Mouse (Mus musculus): ENCODE results near the gene Anxa9.

The Anxa9 gene

DNA sequence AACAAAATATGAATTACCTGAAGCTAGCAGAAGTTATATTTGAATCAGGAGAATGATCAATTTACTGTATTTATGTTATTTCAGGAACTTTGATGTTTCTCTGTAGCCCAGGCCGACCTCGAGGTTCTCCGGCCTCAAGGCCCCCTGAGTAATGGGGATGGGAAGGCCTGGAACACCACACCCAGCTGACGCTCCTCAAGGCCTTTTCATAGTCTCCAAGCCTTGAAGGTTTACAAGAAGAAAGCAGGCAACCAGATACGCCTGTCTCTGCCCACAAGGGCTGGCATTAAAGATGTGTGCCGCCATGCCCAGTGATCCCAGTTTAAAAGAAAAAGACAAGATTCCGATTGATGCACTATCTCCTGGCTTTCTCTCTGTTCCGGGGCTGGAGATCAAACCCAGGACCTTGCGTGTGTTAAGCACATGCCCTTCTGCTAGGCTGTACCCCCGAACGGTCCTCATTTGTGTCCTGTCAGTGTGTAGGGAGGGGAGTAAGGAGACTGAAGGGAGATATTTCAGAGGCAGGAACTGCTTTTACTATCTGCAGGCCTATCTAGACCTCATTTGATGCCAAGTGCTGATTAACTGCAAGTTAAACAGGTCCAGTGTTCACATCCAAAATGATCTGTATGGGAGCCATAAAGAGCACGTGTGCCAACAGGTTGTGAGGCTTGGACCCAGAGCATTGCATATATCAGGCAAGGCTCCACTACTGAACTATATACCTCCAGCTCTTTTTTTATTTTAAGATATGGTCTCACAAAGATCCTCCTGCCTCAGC lies 22.3 kb downstream of the Anxa9 start:
- in situ Hi-C loops (cut with MboI, MseI): no loop called here

DNA sequence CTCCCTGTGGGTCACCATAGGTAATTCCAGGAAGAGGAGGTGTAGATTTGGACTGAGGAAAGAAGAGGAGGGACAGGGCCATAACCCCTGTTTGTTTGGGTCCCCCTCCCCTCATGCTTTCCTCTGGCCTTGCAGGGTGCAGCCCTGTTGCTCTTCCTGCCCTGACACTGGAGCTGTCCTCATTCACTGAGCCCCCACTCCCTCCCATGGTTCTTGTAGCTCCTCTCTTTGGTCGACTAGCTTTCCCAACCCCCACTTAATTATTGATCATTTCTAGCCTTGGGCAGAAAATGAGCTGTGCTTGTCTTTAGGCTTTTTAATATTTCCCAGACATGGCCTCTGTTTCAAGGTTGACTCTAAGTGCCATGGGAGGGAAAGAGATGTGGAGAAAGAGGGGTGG lies 22.9 kb downstream of the Anxa9 start:
- in situ Hi-C loops (cut with MboI, MseI): no loop called here

DNA sequence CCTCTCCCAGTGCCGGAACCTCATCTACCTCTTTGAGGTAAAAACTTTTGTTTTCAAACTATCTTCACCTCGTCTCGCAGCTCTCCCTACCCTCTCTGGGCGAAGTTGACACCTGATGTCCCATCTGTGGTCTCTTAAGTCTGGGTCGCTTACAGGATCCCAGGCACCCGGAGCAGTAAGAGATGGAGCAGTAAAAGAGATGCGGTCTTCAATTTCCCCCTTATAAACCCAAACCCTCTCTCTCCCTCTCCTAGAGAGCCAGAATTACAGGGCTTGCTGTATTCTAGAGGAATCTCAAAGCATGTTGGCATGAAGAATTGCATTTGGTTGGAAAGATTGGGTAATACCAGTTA lies 23.4 kb downstream of the Anxa9 start:
- in situ Hi-C loops (cut with MboI, MseI): no loop called here

DNA sequence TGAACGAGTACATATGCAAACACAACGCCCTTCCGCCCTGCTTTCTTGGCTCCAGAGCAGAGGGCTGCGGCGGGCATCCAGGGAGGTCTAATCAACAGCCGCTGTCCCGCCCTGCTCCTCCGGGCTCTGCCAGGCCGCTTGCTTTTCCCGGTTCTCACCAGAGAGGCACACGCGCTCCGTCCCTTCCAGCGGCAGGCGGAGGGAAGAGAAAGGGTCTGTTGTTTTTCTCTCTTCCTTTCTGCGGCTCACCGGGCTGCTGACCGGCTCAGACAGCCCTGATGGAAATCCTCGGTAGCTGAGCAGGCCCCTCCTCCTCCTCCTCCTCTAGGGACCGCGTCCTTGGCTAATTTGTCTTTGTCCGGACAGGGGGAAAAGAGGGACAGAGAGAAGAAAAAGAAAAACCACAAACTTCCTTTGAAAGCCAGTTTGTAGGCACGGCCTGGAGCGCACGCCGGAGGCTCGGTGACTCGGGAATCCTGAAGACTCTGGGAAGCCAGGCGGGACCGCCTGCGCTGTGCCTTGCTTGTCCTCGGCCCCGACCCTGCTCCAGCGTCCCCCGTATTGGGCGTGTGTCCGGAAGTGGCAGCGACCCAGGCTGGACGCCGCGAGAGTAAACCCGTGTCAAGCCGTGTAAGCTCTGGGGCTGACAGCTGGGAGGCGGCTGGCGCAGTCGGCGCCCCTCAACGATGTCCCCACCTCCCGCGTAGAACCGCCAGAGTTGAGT lies 23.9 kb downstream of the Anxa9 start:
- in situ Hi-C loops (cut with MboI, MseI): no loop called here

DNA sequence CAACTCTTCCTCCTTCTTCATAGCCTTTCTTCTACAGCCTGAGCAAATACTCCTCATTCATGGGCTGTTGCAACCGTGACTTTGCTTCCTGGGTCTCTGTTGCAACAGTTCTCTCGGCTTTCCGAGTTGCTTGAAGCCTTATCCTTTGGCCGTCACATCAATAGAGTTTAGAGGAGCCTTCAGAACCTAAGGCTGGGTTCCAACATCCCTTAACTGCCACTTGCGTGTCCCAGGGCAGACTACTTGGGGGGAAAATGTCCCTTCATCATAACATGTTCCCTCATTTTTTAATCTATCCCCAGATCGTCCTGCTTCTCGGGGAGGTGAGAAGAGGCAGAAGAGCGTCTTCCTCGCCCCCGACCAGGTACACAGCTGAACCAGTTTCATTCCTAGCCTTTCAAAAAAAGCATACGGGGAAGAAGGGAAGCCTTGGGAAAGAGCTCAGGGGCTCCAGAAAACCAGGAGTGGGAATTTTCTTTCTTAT lies 24.6 kb downstream of the Anxa9 start:
- in situ Hi-C loops (cut with MboI, MseI): no loop called here

DNA sequence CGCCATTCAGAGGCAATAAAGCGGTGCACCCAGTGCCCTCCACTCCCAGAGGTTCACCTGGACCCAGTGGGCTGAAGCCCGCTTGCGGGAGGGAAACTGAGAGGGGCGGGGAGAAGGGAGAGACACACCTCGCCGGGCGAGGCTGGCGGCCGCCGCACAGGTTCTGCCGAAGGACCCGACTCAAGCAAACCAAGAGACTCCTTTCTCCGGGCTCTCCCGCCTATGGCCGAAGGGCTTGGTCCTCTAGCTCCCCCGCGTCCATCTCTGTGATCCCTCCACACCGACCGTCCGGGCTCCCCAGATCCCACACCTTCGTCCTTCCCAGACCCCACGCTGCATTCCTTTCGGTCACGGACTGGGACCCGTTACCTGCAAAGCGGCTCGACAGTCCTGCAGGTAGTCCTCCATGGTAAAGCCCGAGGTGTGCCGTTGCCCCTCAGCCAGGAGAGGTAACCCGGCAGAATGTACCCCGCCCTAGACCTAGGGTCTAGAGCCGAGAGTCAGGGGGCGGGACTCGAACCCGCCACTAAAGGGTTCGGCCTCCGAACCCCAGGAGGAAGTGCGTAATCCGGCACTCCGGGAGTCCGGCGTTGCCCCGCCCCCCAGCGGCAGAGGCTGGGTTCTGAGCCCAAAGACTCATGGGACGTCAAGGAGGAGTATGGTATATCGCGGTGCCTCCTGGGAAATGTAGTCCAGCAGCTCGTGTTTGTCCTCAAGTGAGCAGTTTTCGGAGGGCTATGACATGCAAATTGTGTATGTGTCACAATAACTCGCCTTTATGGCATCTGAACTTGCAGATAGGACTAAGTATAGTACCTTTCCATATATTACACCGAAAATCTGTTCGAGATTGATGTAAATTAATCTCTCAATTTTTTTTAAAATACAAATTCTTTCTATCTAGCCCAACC lies 25.5 kb downstream of the Anxa9 start, which contains the start of the genes Mindy1 and Prune1:
TSS of gene Mindy1 (plus strand) at position 130 of the 911 bp plus-strand sequence.
TSS of gene Prune1 (minus strand) at position 861 of the 911 bp plus-strand sequence.
- in situ Hi-C loops (cut with MboI, MseI): no loop called here

DNA sequence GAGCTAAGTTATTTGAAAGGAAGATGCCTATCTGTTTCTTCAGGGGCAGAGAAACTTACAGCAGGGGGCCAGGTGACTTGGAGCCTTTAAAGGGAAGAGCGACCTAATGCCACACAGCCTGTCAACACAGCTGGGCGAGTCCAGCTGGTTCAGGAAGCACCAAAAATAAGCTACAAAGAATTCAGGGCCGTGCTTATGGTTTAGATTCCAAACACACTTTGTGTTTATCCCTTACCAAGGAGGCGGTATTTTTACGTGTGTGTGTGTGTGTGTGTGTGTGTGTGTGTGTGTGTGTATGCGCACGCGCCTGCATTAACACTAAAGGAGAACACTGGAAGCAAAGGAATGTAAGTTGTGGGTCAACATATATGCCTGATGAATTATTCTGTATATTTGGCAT lies 26.2 kb downstream of the Anxa9 start:
- in situ Hi-C loops (cut with MboI, MseI): no loop called here

DNA sequence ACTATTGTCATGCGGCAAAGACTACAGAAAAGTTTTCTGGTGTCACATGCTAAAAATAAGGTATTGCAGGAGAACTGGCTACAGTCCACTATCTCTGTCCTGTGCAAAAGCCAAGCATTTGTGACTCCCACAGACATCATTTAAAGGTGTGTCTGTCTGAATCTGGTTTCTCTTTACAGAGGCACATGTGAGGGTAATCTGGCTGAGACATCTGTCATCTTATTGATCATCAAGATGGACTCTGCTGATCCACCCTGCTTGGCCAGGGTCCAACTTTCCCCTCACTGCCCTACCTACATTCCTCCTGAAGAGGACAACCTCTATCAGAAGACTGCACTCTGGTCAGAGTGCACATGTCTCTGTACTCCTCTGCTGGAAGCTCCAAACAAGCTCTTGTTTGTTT lies 29.8 kb downstream of the Anxa9 start:
- in situ Hi-C loops (cut with MboI, MseI): no loop called here

DNA sequence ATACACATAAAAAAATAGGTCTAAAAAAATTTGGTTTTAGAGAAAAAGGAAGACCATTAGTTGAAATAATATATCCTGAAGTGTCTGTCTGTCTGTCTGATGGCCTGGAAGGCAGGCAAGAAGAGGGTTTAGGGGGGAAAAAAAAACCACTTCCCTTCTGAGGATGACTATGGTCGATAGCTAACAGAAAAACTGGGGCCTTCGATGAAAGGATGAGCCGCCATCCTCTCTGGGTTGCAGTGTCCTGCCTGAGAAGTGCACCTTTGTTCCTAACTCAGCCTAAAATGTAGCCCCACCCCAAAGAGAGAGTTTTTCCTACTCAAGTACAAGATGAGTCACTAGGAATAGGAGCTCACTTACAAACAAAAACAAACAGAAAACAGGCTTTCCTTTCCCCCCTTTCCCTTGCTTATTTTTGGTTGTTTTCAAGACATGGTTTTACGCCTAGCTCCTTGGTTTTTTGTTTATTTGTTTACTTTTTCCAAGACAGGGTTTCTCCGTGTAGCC lies 30.5 kb downstream of the Anxa9 start:
- in situ Hi-C loops (cut with MboI, MseI): no loop called here

DNA sequence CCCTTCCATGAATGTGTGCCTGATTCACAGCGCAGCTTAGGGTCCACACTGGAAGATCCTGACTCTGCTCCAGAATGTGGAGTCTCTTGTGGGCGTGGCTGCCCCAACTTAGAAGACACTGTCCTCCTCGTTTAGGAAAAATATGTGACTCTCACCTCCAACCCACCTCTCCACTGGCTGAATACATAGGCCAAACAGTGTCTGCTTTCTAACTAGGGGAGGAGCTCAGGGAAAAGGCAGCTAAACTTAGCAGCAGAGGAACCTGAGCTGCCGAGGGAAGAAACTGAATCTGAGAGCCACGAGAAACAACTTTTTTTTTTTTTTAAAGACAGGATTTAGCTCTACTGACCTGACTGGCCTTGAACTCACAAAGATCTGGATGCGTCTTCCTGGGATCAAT lies 31.8 kb downstream of the Anxa9 start:
- in situ Hi-C loops (cut with MboI, MseI): no loop called here

DNA sequence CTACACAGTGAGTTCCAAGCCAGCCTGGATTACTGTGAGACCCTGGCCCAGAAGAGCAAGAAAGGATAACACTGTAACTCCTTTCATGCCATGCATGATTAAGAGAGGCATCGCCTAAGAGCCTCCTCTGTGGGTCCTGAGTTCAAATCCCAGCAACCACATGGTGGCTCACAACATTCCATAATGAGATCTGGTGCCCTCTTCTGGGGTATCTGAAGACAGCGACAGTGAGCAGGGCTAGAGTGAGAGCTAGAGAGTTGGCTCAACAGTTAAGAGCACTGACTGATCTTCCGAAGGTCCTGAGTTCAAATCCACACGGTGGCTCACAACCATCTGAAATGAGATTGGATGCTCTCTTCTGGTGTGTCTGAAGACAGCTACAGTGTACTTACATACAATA lies 32.5 kb downstream of the Anxa9 start:
- in situ Hi-C loops (cut with MboI, MseI): loop anchor here (25.0 kb wide), 1 partner anchor 1337 kb away; the partner anchor contains the start of gene Gm9117

DNA sequence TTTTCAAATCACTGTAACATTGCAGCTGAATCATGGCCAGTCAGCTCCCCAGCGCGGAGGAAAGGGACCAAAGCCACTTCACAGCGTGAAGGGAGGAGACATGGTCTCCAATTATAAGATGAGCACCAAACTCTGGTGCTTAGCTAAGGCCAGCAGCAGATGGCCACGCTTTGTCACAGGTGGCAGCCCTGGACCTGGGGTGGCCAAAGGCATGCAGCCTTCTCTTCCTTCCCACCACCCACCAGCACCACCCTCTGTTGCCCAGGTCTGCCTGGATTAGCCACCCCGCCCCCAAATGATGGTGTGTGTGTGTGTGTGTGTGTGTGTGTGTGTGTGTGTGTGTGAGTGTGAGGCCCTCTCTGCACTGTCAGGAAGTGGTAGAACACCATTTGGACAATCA lies 33.5 kb downstream of the Anxa9 start:
- in situ Hi-C loops (cut with MboI, MseI): loop anchor here (25.0 kb wide), 1 partner anchor 1336 kb away; the partner anchor contains the start of gene Gm9117

DNA sequence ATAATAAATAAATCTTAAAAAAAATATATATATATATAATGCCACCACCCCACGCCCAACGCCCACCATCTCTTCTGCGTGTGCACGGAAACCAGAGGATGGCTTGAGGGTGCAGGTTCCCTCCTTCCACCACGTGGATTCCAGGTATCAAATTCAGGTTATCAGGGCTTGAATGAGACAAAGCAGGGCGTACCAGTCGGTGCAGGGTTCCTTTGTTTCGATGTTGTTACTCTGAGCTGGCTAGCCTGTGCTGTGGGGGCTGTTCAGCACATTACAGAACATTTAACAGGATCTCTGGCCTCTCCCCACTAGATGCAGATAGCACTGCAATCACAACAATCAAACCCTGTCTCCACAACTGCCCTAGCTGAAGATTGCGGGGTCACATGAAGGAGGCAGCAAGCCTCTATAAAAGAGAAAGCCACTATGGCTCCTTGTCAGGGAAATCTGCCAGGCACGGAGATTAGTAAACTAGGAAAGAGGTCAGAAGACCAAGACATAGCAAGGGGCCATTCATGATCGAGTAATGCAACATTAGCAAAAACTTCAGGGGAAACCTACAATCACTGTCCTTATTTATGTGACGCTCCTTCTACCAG lies 36.1 kb downstream of the Anxa9 start:
- in situ Hi-C loops (cut with MboI, MseI): loop anchor here (25.0 kb wide), 1 partner anchor 1334 kb away; the partner anchor contains the start of gene Gm9117

DNA sequence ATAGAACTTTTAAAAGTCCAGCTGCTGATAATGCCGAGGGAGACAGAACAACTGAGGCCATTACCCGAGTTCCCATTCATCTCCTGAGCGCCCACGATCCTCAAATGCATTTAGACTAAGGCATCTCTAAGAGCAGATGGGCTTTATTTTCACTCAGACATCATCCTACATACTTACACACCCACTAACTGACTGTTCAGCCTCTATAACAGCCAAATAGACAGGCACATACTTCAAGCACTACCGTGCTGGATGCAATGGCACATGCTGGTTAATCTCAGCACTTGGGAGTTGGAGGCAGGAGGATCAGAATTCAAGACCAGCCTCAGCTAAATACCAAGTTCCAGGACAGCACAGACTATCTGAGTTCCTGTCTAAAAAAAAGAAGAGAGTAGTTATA lies 37.2 kb downstream of the Anxa9 start:
- in situ Hi-C loops (cut with MboI, MseI): loop anchor here (10.0 to 25.0 kb wide), 2 partner anchors 755 to 1332 kb away; partner anchors contain the start of gene Gm9117

DNA sequence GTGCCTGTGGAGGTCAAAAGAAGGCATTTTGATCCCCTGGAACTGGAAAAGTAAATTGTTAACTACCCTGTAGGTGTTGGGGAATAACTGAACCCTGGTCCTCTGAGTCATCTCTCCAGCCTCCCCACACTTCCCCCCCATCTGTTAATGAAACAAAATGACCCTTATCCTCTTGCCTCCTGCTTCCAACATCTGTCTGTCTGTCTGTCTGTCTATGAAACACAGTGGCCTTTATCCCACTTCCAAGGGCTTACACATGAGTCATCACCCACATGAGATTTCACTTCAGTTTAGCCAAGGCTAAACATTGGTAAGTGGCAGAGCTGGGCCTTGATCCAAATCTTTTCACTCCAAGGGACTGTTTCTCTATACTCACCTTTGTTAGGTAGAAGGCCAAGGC lies 39.1 kb downstream of the Anxa9 start:
- in situ Hi-C loops (cut with MboI, MseI): loop anchor here (10.0 to 25.0 kb wide), 2 partner anchors 753 to 1331 kb away; partner anchors contain the start of gene Gm9117

DNA sequence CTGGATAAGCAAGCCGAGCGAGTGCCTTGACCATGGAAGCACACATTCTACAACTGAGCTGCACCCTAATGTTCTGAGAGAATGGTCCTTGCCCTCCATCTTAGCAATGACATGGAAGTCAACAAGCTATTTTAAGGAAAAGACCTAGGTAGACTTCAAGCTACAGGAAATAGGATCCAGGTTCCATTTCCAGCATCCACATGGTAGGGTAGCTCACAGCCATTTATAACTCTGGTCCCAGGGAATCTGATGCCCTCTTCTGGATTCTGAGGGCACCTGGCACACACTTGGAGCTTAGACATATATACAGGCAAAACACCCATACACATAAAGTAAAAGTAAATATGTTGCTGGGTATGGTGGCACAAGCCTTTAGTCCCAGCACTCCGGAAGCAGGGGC lies 40.9 kb downstream of the Anxa9 start:
- in situ Hi-C loops (cut with MboI, MseI): loop anchor here (10.0 to 25.0 kb wide), 2 partner anchors 751 to 1329 kb away; partner anchors contain the start of gene Gm9117

DNA sequence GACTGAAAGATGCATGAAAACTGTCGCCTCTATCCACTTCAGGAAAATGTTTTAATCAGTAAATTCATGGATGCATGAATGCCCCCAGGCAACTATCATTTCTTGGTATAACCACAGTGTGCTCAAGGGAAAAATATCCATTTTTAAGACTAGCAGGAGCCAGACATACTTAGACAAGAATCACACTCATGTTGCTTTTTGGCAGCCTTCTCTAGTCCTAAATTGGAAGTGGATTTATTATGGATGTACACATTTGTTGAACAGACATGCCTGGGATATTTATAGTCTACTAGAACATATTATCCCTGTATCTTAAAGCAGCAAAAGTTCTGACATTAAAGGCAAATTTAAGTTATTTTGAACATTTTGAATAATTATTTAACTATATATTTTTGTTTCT lies 42.3 kb downstream of the Anxa9 start:
- in situ Hi-C loops (cut with MboI, MseI): loop anchor here (10.0 to 25.0 kb wide), 2 partner anchors 750 to 1327 kb away; partner anchors contain the start of gene Gm9117

DNA sequence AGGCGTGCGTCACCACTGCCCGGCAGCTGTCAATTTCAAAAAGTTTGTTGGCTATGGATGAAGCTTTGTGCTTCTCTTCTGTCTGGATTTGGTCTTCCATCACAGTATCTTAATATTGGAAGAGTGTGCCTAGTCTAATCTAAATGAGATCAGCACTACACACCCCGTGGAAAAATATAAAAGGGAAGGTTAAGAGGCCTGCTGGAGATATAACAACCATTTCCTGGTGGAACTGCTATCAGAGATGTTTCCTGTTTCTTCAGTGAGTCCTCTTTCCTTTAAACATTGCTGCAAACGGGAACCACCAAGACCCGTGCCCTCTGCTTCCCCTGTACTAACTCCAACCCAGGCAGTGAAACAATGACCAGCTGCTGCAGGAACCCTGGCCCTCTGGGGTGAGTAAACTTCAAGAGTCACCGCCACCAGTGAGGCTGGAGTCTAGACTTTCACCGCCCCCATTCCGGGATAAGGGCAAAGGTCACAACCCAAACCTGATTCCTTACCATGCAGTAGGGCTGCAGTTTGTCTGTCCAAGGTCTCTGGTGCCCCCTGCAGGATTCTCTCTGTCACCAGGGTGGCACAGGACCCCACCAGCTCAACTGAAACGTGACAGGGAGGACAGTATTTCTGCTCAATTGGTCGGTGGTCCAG lies 43.8 kb downstream of the Anxa9 start:
- in situ Hi-C loops (cut with MboI, MseI): loop anchor here (10.0 to 25.0 kb wide), 2 partner anchors 748 to 1326 kb away; partner anchors contain the start of gene Gm9117

DNA sequence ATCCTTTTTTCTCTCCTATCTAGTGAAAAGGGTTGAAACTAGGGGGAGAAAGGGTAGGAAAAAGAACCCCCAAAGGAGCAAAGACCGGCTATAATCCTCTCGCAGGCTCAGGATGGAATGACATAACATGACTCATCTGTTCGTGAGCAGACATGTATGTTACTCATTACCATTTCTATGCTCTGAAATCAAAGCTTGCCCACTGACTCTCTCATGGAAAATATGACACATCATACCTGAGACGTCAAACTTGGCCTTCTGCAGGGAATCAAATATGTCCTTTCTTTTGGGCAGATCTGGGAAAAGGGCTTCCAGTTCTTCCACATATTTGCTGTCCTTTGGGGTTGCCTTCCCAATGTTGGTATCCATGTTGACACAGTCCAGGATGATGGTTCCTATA lies 45.0 kb downstream of the Anxa9 start:
- in situ Hi-C loops (cut with MboI, MseI): loop anchor here (10.0 to 25.0 kb wide), 2 partner anchors 747 to 1325 kb away; partner anchors contain the start of gene Gm9117

DNA sequence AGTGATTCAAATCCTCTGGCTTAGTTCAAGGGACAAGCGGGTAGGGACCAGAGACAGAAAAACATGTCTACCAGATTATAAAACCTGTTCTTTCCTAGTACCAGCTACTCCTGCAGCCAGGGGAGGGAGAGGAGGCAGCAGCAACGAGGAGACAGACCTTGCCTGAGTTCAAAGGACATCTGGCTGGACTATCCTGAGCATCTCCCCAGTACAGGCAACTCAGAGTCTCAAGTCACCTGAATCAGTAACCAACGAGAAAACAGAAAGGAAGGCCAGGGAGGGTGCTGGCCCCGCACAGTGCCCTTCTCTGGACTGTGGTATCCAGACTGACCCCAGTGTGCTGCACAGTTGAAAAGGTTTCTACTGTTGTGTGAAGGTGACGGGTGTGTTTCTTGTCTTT lies 50.0 kb downstream of the Anxa9 start:
- in situ Hi-C loops (cut with MboI, MseI): loop anchor here (25.0 kb wide), 1 partner anchor 1320 kb away; the partner anchor contains the start of gene Gm9117

Data from regulatory T cell (primary cell).